Mouse (Mus musculus) liver, embryonic 12.5 days (tissue): ENCODE results near the gene Mcam. TPM values are rescaled to one million over a fixed set of nuclear protein-coding genes. Genes with fewer than 3 reads are reported as not detected.

Source experiments
- ATAC-seq: fragments of 200-750 bp; cut with Nextera tagmentation; 2 replicates; pipeline ENCODE4 v1.8.0; 2017; ENCODE audit warnings: moderate number of reproducible peaks, mild to moderate bottlenecking, moderate library complexity
- H3K27ac ChIP-seq: fragments of 300-500 bp; sonication (generic); 2 replicates; pipeline ENCODE4 v1.5.1; 2016; ENCODE audit warnings: mild to moderate bottlenecking
- H3K27me3 ChIP-seq: fragments of 300-500 bp; sonication (generic); replicated peaks from 2 replicates; pipeline ENCODE4 v1.6.1; 2016; ENCODE audit warnings: mild to moderate bottlenecking, moderate library complexity
- H3K36me3 ChIP-seq: fragments of 300-500 bp; sonication (generic); 2 replicates; pipeline ENCODE4 v1.6.1; 2016; ENCODE audit warnings: mild to moderate bottlenecking, moderate library complexity
- H3K4me1 ChIP-seq: fragments of 300-500 bp; sonication (generic); 2 replicates; pipeline ENCODE4 v1.6.1; 2016
- H3K4me2 ChIP-seq: fragments of 300-500 bp; sonication (generic); 2 replicates; pipeline ENCODE4 v1.6.1; 2016; ENCODE audit warnings: mild to moderate bottlenecking, moderate library complexity
- H3K4me3 ChIP-seq: fragments of 300-500 bp; sonication (generic); 2 replicates; pipeline ENCODE4 v1.5.1; 2016; ENCODE audit warnings: mild to moderate bottlenecking, moderate library complexity
- H3K9ac ChIP-seq: fragments of 300-500 bp; sonication (generic); 2 replicates; pipeline ENCODE4 v1.6.1; 2016; ENCODE audit warnings: mild to moderate bottlenecking, moderate library complexity
- H3K9me3 ChIP-seq: fragments of 300-500 bp; sonication (generic); replicated peaks from 2 replicates; pipeline ENCODE4 v1.6.1; 2016; ENCODE audit warnings: mild to moderate bottlenecking, moderate library complexity
- whole genome bisulfite sequencing: fragments of 180-500 bp; shearing (Covaris S2); methylation state at CpG from one replicate; pipeline ENCODE4 v1.1.7; 2016; ENCODE audit not compliant: insufficient replicate concordance; 5-methylcytosine and 5-hydroxymethylcytosine counted together
- polyA plus RNA-seq: library from polyadenylated mRNA; unstranded; fragments of >200 nt; fragmentation: Nextera tagmentation; extraction: Ambion mirVana; gene quantifications from 2 replicates; pipeline ENCODE4 v1.2.1, GENCODE M21; 2016

The Mcam gene
- polyA plus RNA-seq, 1 experiment from 2014 or later, result 6.3 TPM

DNA sequence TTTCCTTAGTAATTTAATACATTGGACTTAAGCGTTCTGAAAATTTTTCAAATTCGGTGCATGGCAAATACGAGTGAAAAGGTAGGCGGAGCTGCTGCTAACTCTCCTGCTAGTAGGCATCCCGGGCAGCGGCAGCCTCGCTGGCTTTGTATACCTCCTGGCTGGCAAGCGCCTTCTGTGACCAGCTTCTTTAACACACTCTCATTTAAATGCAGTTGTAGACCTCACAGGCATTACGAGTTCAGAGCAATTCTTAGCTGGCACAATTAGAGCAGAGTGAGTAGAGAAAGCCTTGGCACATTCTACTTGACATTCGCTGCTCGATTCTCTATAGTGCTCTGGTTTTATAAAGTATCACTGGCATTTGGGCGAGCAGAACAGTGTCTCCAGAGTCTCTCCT lies 54.0 kb downstream of the Mcam start:
- Histone ChIP-seq H3K4me2 (no peak overlapping the region), H3K27me3 (no peaks in the 10 kb centered on the region), H3K27ac (no peak overlapping the region), H3K9me3 (no peaks in the 10 kb centered on the region), H3K9ac (no peak overlapping the region), H3K4me3 (no peak overlapping the region), H3K36me3 (0 out of 2 replicates have a peak, but pooled peaks cover 6% of the 10 kb centered on the region), H3K4me1 (peaks cover 14% of the 10 kb centered on the region; the same call in 1 of the 2 replicates)
- no peak for ATAC-seq
- 79% methylated on average over 12 of the region's 12 CpGs for WGBS

DNA sequence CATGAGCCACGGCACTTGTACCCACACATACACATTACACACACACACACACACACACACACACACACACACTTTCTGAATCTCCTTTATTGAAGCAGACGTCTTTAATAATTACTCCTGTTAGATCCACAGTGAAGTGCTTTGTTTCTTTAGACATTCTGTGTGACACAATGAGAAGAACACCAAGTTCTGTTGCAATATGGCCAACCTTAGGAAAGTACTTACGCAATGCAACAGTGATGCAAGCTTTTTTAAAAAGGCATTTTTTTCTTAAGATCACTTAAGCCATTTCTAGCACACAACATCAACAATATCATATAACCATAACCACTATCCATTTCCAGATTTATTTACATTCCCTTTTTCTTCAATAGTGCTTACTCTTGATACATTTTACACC lies 56.9 kb downstream of the Mcam start:
- Histone ChIP-seq H3K4me1 (peaks cover 28% of the 10 kb centered on the region), H3K9ac (no peak overlapping the region), H3K27ac (no peak overlapping the region), H3K36me3 (peaks cover 9% of the 10 kb centered on the region; the same call in 1 of the 2 replicates), H3K4me2 (no peak overlapping the region), H3K9me3 (no peaks in the 10 kb centered on the region), H3K4me3 (no peak overlapping the region), H3K27me3 (no peaks in the 10 kb centered on the region)
- no peak for ATAC-seq
- WGBS, result 72% methylated on average over 3 of the region's 3 CpGs

DNA sequence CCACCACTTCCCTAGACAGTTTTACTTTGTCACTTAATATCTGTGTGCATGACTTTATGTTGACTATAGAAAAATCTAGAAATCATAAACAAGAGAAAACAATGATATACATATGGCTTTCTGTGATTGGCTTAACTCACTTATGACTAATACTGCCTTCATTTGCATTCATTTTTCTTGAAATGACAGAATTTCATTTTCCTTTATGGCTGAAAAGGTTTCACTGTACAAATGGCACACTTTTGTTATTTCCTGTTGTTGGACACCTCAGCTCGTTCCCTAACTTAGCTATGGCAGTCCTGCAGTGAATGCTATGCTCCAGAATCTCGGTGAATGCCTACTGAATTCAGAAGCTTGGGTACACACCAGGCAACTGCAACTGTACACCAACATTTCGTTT lies 58.0 kb downstream of the Mcam start:
- no peaks in the 10 kb centered on the region for H3K9me3 ChIP-seq
- H3K4me1 ChIP-seq, result peaks cover 25% of the 10 kb centered on the region
- no peak overlapping the region for H3K27ac ChIP-seq
- no peak overlapping the region for H3K9ac ChIP-seq
- H3K36me3 ChIP-seq, result peaks cover 10% of the 10 kb centered on the region
- no peak overlapping the region for H3K4me2 ChIP-seq
- no peak for ATAC-seq
- H3K27me3 ChIP-seq, result no peaks in the 10 kb centered on the region
- no peak overlapping the region for H3K4me3 ChIP-seq
- WGBS, result 60% methylated on average over 3 of the region's 3 CpGs

Other genes with a start within 250 kb of the Mcam start
- gene Thy1, start 91.1 kb upstream of the Mcam start, polyA plus RNA-seq, result 0.19 and 0.20 TPM in 2 replicates
- 1.8 and 3.9 TPM in 2 replicates for gene Usp2, start 67.4 kb upstream of the Mcam start, polyA plus RNA-seq
- gene Mfrp, start 32.7 kb upstream of the Mcam start, polyA plus RNA-seq, result 0.11 TPM in 1 of 2 replicates, not detected in the other
- 0.23 and 0.28 TPM in 2 replicates for gene C1qtnf5, start 27.2 kb upstream of the Mcam start, polyA plus RNA-seq
- not detected in 2 replicates for gene Gm49380, start 21.0 kb upstream of the Mcam start, polyA plus RNA-seq
- gene Rnf26, start 21.0 kb upstream of the Mcam start, polyA plus RNA-seq, result 57.6 and 58.7 TPM in 2 replicates
- 9.5 and 10.0 TPM in 2 replicates for gene Cbl, start 99.6 kb downstream of the Mcam start, polyA plus RNA-seq
- not detected in 2 replicates for gene Ccdc153, start 106.2 kb downstream of the Mcam start, polyA plus RNA-seq
- 0.15 and 0.17 TPM in 2 replicates for gene Pdzd3, start 117.0 kb downstream of the Mcam start, polyA plus RNA-seq
- 3.6 and 4.0 TPM in 2 replicates for gene Nlrx1, start 134.1 kb downstream of the Mcam start, polyA plus RNA-seq
- 20.1 and 21.7 TPM in 2 replicates for gene Abcg4, start 154.1 kb downstream of the Mcam start, polyA plus RNA-seq
- 16.2 and 17.2 TPM in 2 replicates for gene Hinfp, start 171.2 kb downstream of the Mcam start, polyA plus RNA-seq
- gene C2cd2l, start 185.8 kb downstream of the Mcam start, polyA plus RNA-seq, result 12.3 and 13.0 TPM in 2 replicates
- gene Dpagt1, start 191.6 kb downstream of the Mcam start, polyA plus RNA-seq, result 21.9 and 24.0 TPM in 2 replicates
- 233 and 239 TPM in 2 replicates for gene H2afx, start 200.2 kb downstream of the Mcam start, polyA plus RNA-seq
- 1,354 and 1,355 TPM in 2 replicates for gene Hmbs, start 209.8 kb downstream of the Mcam start, polyA plus RNA-seq
- 17.0 and 19.0 TPM in 2 replicates for gene Vps11, start 227.2 kb downstream of the Mcam start, polyA plus RNA-seq
- gene Hyou1, start 245.0 kb downstream of the Mcam start, polyA plus RNA-seq, result 24.4 and 26.4 TPM in 2 replicates